Comparison of ENCODE assay signal across 10 mouse cellular contexts in genomic region chr11:4235665-4236545, GRCm38 (mm10). TPM values are rescaled to one million over a fixed set of nuclear protein-coding genes. Genes with fewer than 3 reads are reported as not detected.
DNase-seq lines count a peak whose midpoint lies in the region; ATAC-seq and TF ChIP-seq lines count a peak whose summit lies in the region.
"Had no signal": no experiment of that assay in that cellular context is flagged by ENCODE, and none has a peak within 500 bp of the region (broad histone marks: within the 10 kb centered on the region; RNA-seq: fewer than 3 reads in every experiment).

Gene Osm, plus strand, starts transcription at chr11:4236420.

- no peak for TF ChIP-seq CTCF in gastrocnemius, adult 2 months (IDR thresholded peaks at IDR 0.05)

- H3K27ac ChIP-seq in gastrocnemius, adult 2 months: no peak within 1 kb of the TSS
- peak within 1 kb of the TSS; percentile 65 for H3K27ac ChIP-seq in liver, embryonic 12.5 days

- H3K4me2 ChIP-seq in liver, embryonic 12.5 days: peak within 1 kb of the TSS; percentile 58

- no peaks in the 10 kb centered on the region for H3K9me3 ChIP-seq in liver, embryonic 12.5 days (replicated peaks)

- peaks cover 33% of the 10 kb centered on the region for H3K36me3 ChIP-seq in liver, embryonic 12.5 days

- 56% methylated on average over 16 of the region's 16 CpGs for WGBS in liver, embryonic 12.5 days (ENCODE audit: insufficient replicate concordance)

- ATAC-seq in liver, embryonic 12.5 days: peak; percentile 73
- ATAC-seq in frontal cortex, adult (ENCODE audit: low TSS enrichment): no peak

- peaks cover 6% of the 10 kb centered on the region; the same call in 1 of the 2 replicates for H3K27me3 ChIP-seq in liver, embryonic 12.5 days (replicated peaks)

- DNase-seq in gastrocnemius, adult 2 months: no peak
- no peak for DNase-seq in gastrocnemius, adult 8-10 months (ENCODE audit: low spot score in 2 of 2)
- peak; percentile 64 for DNase-seq in T-cell, adult 2 months (ENCODE audit: low spot score)
- DNase-seq in spleen, postnatal 14 days (ENCODE audit: low spot score in 2 of 2): peak; percentile 50 to 53
- DNase-seq in kidney, adult 18-20 months: no peak
- DNase-seq in urinary bladder, postnatal 14 days (ENCODE audit: low spot score): no peak
- DNase-seq: heart, postnatal 10 days; lung, postnatal 36 days had no signal

- H3K9ac ChIP-seq in liver, embryonic 12.5 days: peak within 1 kb of the TSS; percentile 59

- H3K4me3 ChIP-seq in gastrocnemius, adult 2 months: peak within 1 kb of the TSS; percentile 45
- H3K4me3 ChIP-seq in liver, embryonic 12.5 days: 0 out of 2 replicates have a peak within 1 kb of the TSS, but pooled peaks have one; percentile 11

- peaks cover 70% of the 10 kb centered on the region for H3K4me1 ChIP-seq in liver, embryonic 12.5 days

- intact Hi-C loops in gastrocnemius, adult 2 months (cut with DNase I): no loop called here

RNA-seq across cellular contexts. Expression of gene Osm, which starts in this region (rescaled TPM):
- not detected for total RNA-seq in gastrocnemius, adult 2 months (2021)
- total RNA-seq in gastrocnemius, adult 8-10 months (2022): not detected
- 0.48 and 0.55 TPM in 2 replicates for polyA plus RNA-seq in liver, embryonic 12.5 days (2016; fragmentation: Nextera tagmentation; extraction: Ambion mirVana)
- total RNA-seq: heart, postnatal 10 days had no signal

Comparison
In these comparisons a context has a peak if more than half of its experiments do, and no peak if none do; other contexts are left out.
1. Peak in ATAC-seq, H3K4me3 ChIP-seq, H3K27ac ChIP-seq, H3K9ac ChIP-seq and H3K4me2 ChIP-seq in liver, embryonic 12.5 days; RNA of the gene not detected or under 1 TPM.
2. DNase-seq: peak in T-cell, adult 2 months (single experiment) and spleen, postnatal 14 days (2 of 2); none in gastrocnemius, adult 2 months (single experiment), gastrocnemius, adult 8-10 months (0 of 2), kidney, adult 18-20 months (single experiment) and urinary bladder, postnatal 14 days (single experiment).